Mouse (Mus musculus): ENCODE results near the gene Nkd1. TPM values are rescaled to one million over a fixed set of nuclear protein-coding genes. Genes with fewer than 3 reads are reported as not detected.

Nkd1 gene
- total and polyA plus RNA-seq, 3 experiments, result 2.3 to 3.4 (median 2.9) TPM

DNA sequence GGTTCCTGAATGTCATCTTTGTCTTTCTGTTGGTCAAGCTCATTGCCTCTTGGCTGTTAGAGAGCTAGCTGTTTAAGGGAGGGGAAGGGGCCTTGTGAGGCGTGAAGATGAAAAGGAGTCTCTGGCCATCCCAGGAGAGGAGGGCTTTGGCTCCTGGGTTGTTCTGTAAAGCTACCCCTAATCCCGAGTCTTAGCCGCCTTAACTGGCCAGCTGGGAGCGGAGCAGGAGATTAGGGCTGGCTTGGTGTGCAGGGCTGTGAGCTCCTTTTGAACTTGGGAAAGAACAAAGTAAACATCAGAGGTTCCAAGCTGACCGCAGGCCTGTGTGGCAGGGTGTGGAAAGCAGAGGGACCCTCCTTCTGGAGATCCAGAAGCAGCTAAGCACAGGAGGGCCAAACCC lies 53.8 kb downstream of the Nkd1 start:
- Histone ChIP-seq H3K4me1 (ENCODE audit: control insufficient read depth, insufficient read depth, low read length) (peaks cover 8% of the 10 kb centered on the region; the same call in 1 of the 2 replicates), H3K9ac (ENCODE audit: low read depth, low read length) (no peak overlapping the region), H3K27me3 (ENCODE audit: control insufficient read depth, insufficient read depth, low read length) (no peaks in the 10 kb centered on the region), H3K27ac (no peak overlapping the region), H3K79me2 (replicated peaks; ENCODE audit: control insufficient read depth, insufficient read depth, low read length) (no peaks in the 10 kb centered on the region), H3K36me3 (ENCODE audit: control insufficient read depth, insufficient read depth, low read length) (no peaks in the 10 kb centered on the region), H3K4me3 (no peak overlapping the region)
- WGBS, result 82% methylated on average over 5 of the region's 5 CpGs
- TF ChIP-seq CTCF (IDR thresholded peaks at IDR 0.05) (no peak), EP300 (IDR thresholded peaks at IDR 0.05; ENCODE audit: insufficient read depth, low read depth, low read length) (no peak), POLR2A (IDR thresholded peaks at IDR 0.05; ENCODE audit: insufficient read depth, low read depth, low read length) (no peak)
- intact Hi-C loops (cut with DNase I), result no loop called here
- DNase-seq, result no peak

GRCm38 (mm10) chr8:88576351-88577142 lies 55.4 kb downstream of the Nkd1 start:
- Histone ChIP-seq H3K4me1 (ENCODE audit: control insufficient read depth, insufficient read depth, low read length) (peaks cover 6% of the 10 kb centered on the region; the same call in 1 of the 2 replicates), H3K27ac (peak overlapping the region; percentile 9; the same call in 1 of the 2 replicates), H3K27me3 (ENCODE audit: control insufficient read depth, insufficient read depth, low read length) (no peaks in the 10 kb centered on the region), H3K4me3 (no peak overlapping the region), H3K9ac (ENCODE audit: low read depth, low read length) (no peak overlapping the region), H3K36me3 (ENCODE audit: control insufficient read depth, insufficient read depth, low read length) (no peaks in the 10 kb centered on the region), H3K79me2 (replicated peaks; ENCODE audit: control insufficient read depth, insufficient read depth, low read length) (no peaks in the 10 kb centered on the region)
- intact Hi-C loops (cut with DNase I), result no loop called here
- WGBS, result 48% methylated on average over 10 of the region's 10 CpGs
- peak; percentile 50 to 78 for DNase-seq
- TF ChIP-seq EP300 (IDR thresholded peaks at IDR 0.05; ENCODE audit: insufficient read depth, low read depth, low read length) (no peak), POLR2A (IDR thresholded peaks at IDR 0.05; ENCODE audit: insufficient read depth, low read depth, low read length) (no peak), CTCF (IDR thresholded peaks at IDR 0.05) (no peak)

- intact Hi-C loops (cut with DNase I), result no loop called here
These were observed 56.5 kb downstream of the Nkd1 start for GRCm38 (mm10) chr8:88577666-88578065.

GRCm38 (mm10) chr8:88578413-88579175 lies 57.4 kb downstream of the Nkd1 start:
- Histone ChIP-seq H3K4me3 (no peak overlapping the region), H3K36me3 (ENCODE audit: control insufficient read depth, insufficient read depth, low read length) (no peaks in the 10 kb centered on the region), H3K4me1 (ENCODE audit: control insufficient read depth, insufficient read depth, low read length) (peaks cover 5% of the 10 kb centered on the region; the same call in 1 of the 2 replicates), H3K27ac (no peak overlapping the region), H3K79me2 (replicated peaks; ENCODE audit: control insufficient read depth, insufficient read depth, low read length) (no peaks in the 10 kb centered on the region), H3K9ac (ENCODE audit: low read depth, low read length) (no peak overlapping the region), H3K27me3 (ENCODE audit: control insufficient read depth, insufficient read depth, low read length) (no peaks in the 10 kb centered on the region)
- WGBS, result 87% methylated on average over 14 of the region's 14 CpGs
- DNase-seq, result no peak
- TF ChIP-seq EP300 (IDR thresholded peaks at IDR 0.05; ENCODE audit: insufficient read depth, low read depth, low read length) (no peak), CTCF (IDR thresholded peaks at IDR 0.05) (no peak), POLR2A (IDR thresholded peaks at IDR 0.05; ENCODE audit: insufficient read depth, low read depth, low read length) (no peak)
- intact Hi-C loops (cut with DNase I), result no loop called here

More at GRCm38 (mm10) chr8:88577666-88578065, 56.5 kb downstream of the Nkd1 start:
- WGBS, result 50% methylated on average over 5 of the region's 5 CpGs
- Histone ChIP-seq H3K9ac (ENCODE audit: low read depth, low read length) (no peak overlapping the region), H3K4me1 (ENCODE audit: control insufficient read depth, insufficient read depth, low read length) (peaks cover 5% of the 10 kb centered on the region; the same call in 1 of the 2 replicates), H3K36me3 (ENCODE audit: control insufficient read depth, insufficient read depth, low read length) (no peaks in the 10 kb centered on the region), H3K27ac (no peak overlapping the region), H3K4me3 (no peak overlapping the region), H3K27me3 (ENCODE audit: control insufficient read depth, insufficient read depth, low read length) (no peaks in the 10 kb centered on the region), H3K79me2 (replicated peaks; ENCODE audit: control insufficient read depth, insufficient read depth, low read length) (no peaks in the 10 kb centered on the region)
- peak in 1 of 2 experiments; percentile 18 for DNase-seq
- TF ChIP-seq CTCF (IDR thresholded peaks at IDR 0.05), result no peak
- no peak for TF ChIP-seq EP300 (IDR thresholded peaks at IDR 0.05; ENCODE audit: insufficient read depth, low read depth, low read length)
- no peak for TF ChIP-seq POLR2A (IDR thresholded peaks at IDR 0.05; ENCODE audit: insufficient read depth, low read depth, low read length)

DNA sequence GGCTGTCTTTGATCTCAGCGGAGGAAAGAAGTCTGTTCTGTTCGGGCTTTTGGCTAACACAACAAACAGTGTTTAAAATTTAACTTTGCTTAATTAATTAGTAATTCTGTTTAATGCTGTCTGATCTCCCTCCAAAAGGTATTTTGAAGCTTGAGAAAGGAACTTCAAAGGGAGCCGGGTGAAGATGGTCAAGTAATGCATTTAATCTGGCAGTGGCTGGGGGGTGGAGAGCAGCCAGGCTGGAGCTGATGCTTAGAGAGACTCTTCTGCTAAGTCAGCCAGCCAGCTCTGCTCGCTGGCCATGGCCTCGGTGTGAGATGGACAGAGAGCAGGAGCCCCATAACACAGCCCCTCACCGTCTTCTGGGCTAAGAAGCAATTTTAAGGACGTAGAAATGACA lies 58.1 kb downstream of the Nkd1 start:
- Histone ChIP-seq H3K27ac (no peak overlapping the region), H3K4me1 (ENCODE audit: control insufficient read depth, insufficient read depth, low read length) (peaks cover 5% of the 10 kb centered on the region; the same call in 1 of the 2 replicates), H3K9ac (ENCODE audit: low read depth, low read length) (no peak overlapping the region), H3K27me3 (ENCODE audit: control insufficient read depth, insufficient read depth, low read length) (no peaks in the 10 kb centered on the region), H3K79me2 (replicated peaks; ENCODE audit: control insufficient read depth, insufficient read depth, low read length) (no peaks in the 10 kb centered on the region), H3K4me3 (no peak overlapping the region), H3K36me3 (ENCODE audit: control insufficient read depth, insufficient read depth, low read length) (no peaks in the 10 kb centered on the region)
- TF ChIP-seq CTCF (IDR thresholded peaks at IDR 0.05), result no peak
- TF ChIP-seq EP300 (IDR thresholded peaks at IDR 0.05; ENCODE audit: insufficient read depth, low read depth, low read length), result no peak
- no peak for TF ChIP-seq POLR2A (IDR thresholded peaks at IDR 0.05; ENCODE audit: insufficient read depth, low read depth, low read length)
- 74% methylated on average over 7 of the region's 7 CpGs for WGBS
- DNase-seq, result no peak
- intact Hi-C loops (cut with DNase I), result no loop called here

Data from heart, adult 2 months (tissue).